Mouse (Mus musculus): ENCODE data around the gene Gm7257. TPM values are rescaled to one million over a fixed set of nuclear protein-coding genes. Genes with fewer than 3 reads are reported as not detected.

The Gm7257 gene
- polyA plus RNA-seq (2015; fragmentation: Nextera tagmentation; extraction: Ambion mirVana), result not detected in 2 replicates

DNA sequence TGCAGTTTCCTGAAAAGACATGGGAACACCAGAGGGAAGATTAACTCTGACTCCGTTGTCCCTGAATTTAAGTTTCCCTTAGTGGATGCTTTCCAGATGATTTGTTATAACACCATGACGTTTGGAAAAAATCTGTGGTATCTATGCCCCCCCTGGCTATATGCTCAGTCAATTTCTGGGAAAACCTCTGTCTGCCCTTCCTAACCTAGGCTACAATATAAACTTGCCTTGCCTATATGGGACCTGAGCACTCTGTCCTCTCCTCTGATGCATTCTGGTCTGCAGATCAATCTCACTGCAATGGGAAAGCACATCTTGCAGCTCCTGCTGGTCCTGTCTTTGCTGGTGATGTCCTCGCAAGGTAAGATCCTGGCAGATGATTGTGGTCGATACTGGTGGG lies at the start of gene Gm7257:
Gene Gm7257 (plus strand): TSS at position 301 of the 400 bp plus-strand sequence.
- H3K27ac ChIP-seq (ENCODE audit: low read length), result no peak within 1 kb of the TSS
- 80% methylated on average over 4 of the region's 4 CpGs for WGBS
- H3K36me3 ChIP-seq (ENCODE audit: control insufficient read depth, insufficient read depth), result no peaks in the 10 kb centered on the region
- H3K4me1 ChIP-seq (replicated peaks; ENCODE audit: control insufficient read depth, insufficient read depth, low read length), result no peaks in the 10 kb centered on the region
- peaks cover 2% of the 10 kb centered on the region; the same call in 1 of the 2 replicates for H3K9me3 ChIP-seq (ENCODE audit: control insufficient read depth, low read length)
- H3K4me2 ChIP-seq (ENCODE audit: low read length), result no peak within 1 kb of the TSS
- no peaks in the 10 kb centered on the region for H3K27me3 ChIP-seq (replicated peaks; ENCODE audit: control insufficient read depth, insufficient read depth, low read length)
- H3K4me3 ChIP-seq (replicated peaks; ENCODE audit: low read length), result no peak within 1 kb of the TSS
- H3K9ac ChIP-seq (replicated peaks; ENCODE audit: low read depth, low read length), result no peak within 1 kb of the TSS
- no peak for ATAC-seq

- H3K9ac ChIP-seq (replicated peaks; ENCODE audit: low read depth, low read length), result no peak overlapping the region
- WGBS, result 56% methylated on average over 2 of the region's 2 CpGs
- H3K9me3 ChIP-seq (ENCODE audit: control insufficient read depth, low read length), result peaks cover 3% of the 10 kb centered on the region; the same call in 1 of the 2 replicates
- H3K4me1 ChIP-seq (replicated peaks; ENCODE audit: control insufficient read depth, insufficient read depth, low read length), result no peaks in the 10 kb centered on the region
- ATAC-seq, result no peak
- H3K27me3 ChIP-seq (replicated peaks; ENCODE audit: control insufficient read depth, insufficient read depth, low read length), result no peaks in the 10 kb centered on the region
- no peak overlapping the region for H3K4me2 ChIP-seq (ENCODE audit: low read length)
- no peak overlapping the region for H3K27ac ChIP-seq (ENCODE audit: low read length)
- no peak overlapping the region for H3K4me3 ChIP-seq (replicated peaks; ENCODE audit: low read length)
- no peaks in the 10 kb centered on the region for H3K36me3 ChIP-seq (ENCODE audit: control insufficient read depth, insufficient read depth)
Observed at GRCm38 (mm10) chr9:36402991-36403390, 28.7 kb upstream of the Gm7257 start.

DNA sequence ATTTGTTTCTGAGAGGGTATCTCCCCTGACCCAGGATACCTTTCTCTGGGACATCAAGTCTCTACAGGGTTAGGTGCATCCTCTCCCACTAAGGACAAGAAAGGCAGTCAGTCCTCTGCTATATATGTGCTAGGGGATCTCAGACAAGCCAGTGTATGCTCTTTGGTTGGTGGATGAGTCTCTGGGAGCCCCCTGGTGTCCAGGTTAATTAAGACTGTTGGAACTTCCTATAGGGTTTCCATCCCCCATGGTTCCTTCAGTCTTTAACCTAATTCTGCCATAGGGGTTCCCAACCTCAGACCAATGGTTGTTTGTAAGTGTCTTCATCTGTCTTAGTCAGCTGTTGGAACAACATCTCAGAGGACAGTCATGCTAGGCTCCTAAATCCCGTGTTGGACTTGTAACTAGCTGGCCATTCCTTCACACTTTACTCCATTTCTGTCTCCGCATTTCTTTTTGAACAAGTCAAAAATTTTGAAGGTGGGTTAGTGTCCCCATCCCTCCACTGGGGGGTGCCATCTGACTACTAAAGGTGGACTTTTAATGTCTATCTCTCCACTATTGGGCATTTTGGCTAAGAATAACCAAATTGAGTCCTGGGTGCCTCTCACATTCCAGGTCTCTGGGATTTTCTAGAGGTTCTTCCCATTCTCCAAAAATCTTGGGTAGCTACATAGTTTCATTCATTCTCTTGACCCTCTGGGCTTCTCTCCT lies 3.5 kb downstream of the Gm7257 start:
- no peak overlapping the region for H3K4me2 ChIP-seq (ENCODE audit: low read length)
- no peak overlapping the region for H3K27ac ChIP-seq (ENCODE audit: low read length)
- peaks cover 2% of the 10 kb centered on the region for H3K9me3 ChIP-seq (ENCODE audit: control insufficient read depth, low read length)
- H3K4me1 ChIP-seq (replicated peaks; ENCODE audit: control insufficient read depth, insufficient read depth, low read length), result no peaks in the 10 kb centered on the region
- no peaks in the 10 kb centered on the region for H3K27me3 ChIP-seq (replicated peaks; ENCODE audit: control insufficient read depth, insufficient read depth, low read length)
- H3K4me3 ChIP-seq (replicated peaks; ENCODE audit: low read length), result no peak overlapping the region
- H3K9ac ChIP-seq (replicated peaks; ENCODE audit: low read depth, low read length), result no peak overlapping the region
- WGBS, result 58% methylated on average over 2 of the region's 2 CpGs
- ATAC-seq, result no peak
- H3K36me3 ChIP-seq (ENCODE audit: control insufficient read depth, insufficient read depth), result no peaks in the 10 kb centered on the region

DNA sequence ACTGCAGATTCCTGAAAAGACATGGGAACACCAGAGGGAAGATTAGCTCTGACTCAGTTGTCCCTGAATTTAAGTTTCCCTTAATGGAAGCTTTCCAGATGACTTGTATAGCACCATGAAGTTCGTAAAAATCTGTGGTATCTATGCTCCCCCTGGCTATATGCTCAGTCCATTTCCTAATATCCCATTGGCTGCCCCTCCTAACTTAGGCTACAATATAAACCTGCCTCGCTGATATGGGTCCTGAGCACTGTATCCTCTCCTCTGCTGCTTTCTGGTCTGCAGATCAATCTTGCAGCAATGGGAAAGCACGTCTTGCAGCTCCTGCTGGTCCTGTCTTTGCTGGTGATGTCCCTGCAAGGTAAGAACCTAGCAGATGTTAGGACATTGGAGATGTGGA lies 43.7 kb downstream of the Gm7257 start, which contains the start of gene Gm9513:
Gene Gm9513 (plus strand): TSS at position 301 of the 400 bp plus-strand sequence.
- 63% methylated on average over 3 of the region's 3 CpGs for WGBS
- Histone ChIP-seq H3K4me1 (replicated peaks; ENCODE audit: control insufficient read depth, insufficient read depth, low read length) (no peaks in the 10 kb centered on the region), H3K27me3 (replicated peaks; ENCODE audit: control insufficient read depth, insufficient read depth, low read length) (no peaks in the 10 kb centered on the region), H3K36me3 (ENCODE audit: control insufficient read depth, insufficient read depth) (no peaks in the 10 kb centered on the region), H3K27ac (ENCODE audit: low read length) (no peak within 1 kb of the TSS), H3K9ac (replicated peaks; ENCODE audit: low read depth, low read length) (no peak within 1 kb of the TSS), H3K9me3 (ENCODE audit: control insufficient read depth, low read length) (peaks cover 3% of the 10 kb centered on the region; the same call in 1 of the 2 replicates), H3K4me2 (ENCODE audit: low read length) (no peak within 1 kb of the TSS), H3K4me3 (replicated peaks; ENCODE audit: low read length) (no peak within 1 kb of the TSS)
- ATAC-seq, result no peak

Other genes with a start within 250 kb of the Gm7257 start
- not detected in 2 replicates for gene Gm9513, start 43.8 kb downstream of the Gm7257 start, polyA plus RNA-seq (2015; fragmentation: Nextera tagmentation; extraction: Ambion mirVana)
- not detected in 2 replicates for gene Gm5615, start 110.1 kb downstream of the Gm7257 start, polyA plus RNA-seq (2015; fragmentation: Nextera tagmentation; extraction: Ambion mirVana)
- not detected in 2 replicates for gene Gm17689, start 150.8 kb downstream of the Gm7257 start, polyA plus RNA-seq (2015; fragmentation: Nextera tagmentation; extraction: Ambion mirVana)
- not detected in 2 replicates for gene A630095E13Rik, start 211.5 kb downstream of the Gm7257 start, polyA plus RNA-seq (2015; fragmentation: Nextera tagmentation; extraction: Ambion mirVana)